Mouse (Mus musculus): ENCODE results near the gene Sertad4.

Sertad4 gene

GRCm38 (mm10) chr1:192855474-192856230 is at the start of gene Sertad4:
TSS of gene Sertad4 (minus strand) at chr1:192855756.
- DNase-seq (ENCODE audit: low spot score in 2 of 2) = peak; percentile 20 to 21

GRCm38 (mm10) chr1:192901516-192901915 is 46.0 kb upstream of the Sertad4 start:
- no peak for DNase-seq (ENCODE audit: low spot score in 2 of 2)

DNA sequence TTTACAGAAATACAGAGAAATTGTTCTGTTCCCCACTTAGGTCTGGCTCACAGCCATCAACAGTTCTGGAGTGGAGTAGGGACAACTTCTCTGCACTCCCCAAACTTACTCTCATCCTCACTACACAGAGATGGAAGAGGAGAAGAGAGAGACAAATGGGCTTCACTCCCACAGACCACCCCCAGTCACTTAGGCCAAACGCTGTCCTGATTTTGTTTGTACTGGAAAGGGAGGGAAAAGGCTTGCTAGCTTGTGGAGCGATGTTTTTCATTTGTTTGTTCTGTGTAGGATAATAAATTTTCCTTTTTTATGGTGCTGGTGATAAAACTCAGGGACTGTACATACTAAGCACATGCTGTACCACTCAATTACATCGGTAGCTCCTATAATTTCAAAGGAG is 45.4 kb upstream of the Sertad4 start:
- no peak for DNase-seq (ENCODE audit: low spot score in 2 of 2)

DNA sequence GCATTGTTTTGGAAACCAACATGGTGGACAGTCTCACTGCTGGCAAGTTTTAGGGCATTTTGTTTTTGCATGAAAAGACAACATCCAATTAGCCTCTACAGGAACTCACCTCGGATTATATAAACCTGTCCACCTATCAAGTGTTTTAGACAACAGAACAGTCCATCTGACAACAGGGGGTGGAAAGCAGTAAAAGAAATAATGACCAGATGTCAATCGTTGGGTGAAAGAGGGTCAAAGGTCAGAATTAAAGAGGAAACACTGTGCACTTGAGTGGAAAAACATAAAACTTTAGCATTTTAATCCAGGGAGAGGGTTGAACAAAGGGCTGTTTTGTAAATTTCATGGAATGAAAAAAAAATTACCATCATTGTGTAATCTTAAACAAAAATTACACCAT is 43.2 kb upstream of the Sertad4 start:
- no peak for DNase-seq (ENCODE audit: low spot score in 2 of 2)

DNA sequence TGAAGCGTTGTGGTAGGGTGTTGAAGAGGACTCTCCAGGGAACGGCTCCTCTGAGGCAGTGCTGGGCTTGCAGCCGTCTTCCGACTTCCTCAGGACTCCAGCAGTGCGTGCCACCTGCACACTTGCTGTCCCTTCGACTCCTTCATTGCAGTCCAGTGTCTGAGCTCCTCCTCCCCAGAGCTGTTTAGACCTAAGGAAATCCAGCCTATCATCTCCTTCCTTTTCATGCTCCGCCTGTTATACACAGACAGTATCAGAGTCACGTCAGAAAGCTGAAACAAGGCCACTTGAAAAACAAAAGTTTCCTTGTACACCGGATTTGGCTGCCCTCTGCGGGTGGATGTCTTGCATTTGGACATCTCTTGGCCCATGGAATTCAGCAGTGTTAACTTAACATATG is 41.7 kb upstream of the Sertad4 start:
- DNase-seq (ENCODE audit: low spot score in 2 of 2) = no peak

- no peak for DNase-seq (ENCODE audit: low spot score in 2 of 2)
Measured at GRCm38 (mm10) chr1:192896076-192896475, 40.5 kb upstream of the Sertad4 start.

DNA sequence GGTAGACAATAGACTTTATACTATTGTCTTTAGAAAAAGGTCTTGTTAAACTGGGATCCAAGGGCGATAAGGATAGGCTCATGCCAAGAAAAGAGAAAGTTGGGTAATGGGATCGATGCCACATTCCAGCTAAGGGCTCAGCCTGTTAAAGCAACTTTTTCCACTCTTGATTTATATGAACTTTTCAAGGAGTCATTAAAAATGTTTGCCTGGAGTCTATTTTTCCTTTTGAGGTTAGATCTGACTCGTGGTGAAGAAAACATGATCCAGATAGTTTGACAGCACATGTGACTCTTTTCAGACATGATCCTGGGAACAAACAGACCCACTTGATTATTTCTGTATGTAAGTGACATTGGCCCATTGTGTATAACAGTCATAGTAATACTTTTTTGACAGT is 35.2 kb upstream of the Sertad4 start:
- no peak for DNase-seq (ENCODE audit: low spot score in 2 of 2)

GRCm38 (mm10) chr1:192882617-192883295 is 27.2 kb upstream of the Sertad4 start:
- no peak for DNase-seq (ENCODE audit: low spot score in 2 of 2)

- no peak for DNase-seq (ENCODE audit: low spot score in 2 of 2)
Measured at GRCm38 (mm10) chr1:192880130-192880529, 24.6 kb upstream of the Sertad4 start.

DNA sequence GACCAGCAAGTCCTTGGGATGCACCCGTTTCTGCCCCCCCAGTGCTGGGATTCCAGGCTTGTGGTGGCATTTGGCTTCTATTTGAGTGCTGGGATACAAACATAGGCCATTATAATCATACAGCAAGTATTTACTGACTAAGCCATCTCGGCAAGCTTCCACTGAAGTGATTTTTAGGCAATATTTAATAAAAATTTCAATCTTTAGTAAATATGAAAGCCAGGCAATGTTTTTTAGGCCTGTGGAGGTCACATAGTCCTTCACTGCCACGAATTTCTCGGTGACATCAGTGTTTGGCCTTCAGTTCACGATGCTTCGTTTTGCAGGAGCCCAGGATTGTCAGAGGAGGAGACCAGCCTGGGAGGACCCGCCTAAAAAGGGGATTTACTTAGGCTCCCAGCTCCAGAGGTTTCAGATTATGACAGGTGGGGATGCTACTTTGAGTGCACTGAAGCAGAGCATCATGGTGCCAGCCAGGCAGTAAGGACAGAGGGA is 23.6 kb upstream of the Sertad4 start:
- no peak for DNase-seq (ENCODE audit: low spot score in 2 of 2)

DNA sequence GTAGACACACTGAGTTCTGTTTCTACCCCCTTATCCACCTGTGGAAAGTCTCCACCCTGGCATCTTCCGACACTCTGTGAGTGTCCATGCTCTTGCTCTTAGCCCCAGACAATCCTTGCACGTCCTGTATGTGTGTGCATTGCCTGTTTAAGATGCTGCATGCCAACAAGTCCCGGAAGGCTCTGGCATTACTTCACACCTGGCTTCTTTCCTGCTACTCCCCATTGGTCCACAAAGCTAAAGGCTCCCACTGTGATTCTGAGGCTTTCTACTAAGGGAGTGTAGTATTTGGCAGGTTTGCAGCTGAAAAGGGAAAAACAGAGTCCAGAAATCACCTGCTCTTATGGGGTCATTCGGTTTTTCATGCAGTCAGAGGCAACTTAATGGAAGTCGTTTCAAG is 17.3 kb upstream of the Sertad4 start:
- no peak for DNase-seq (ENCODE audit: low spot score in 2 of 2)

GRCm38 (mm10) chr1:192869761-192870160 is 14.2 kb upstream of the Sertad4 start:
- no peak for DNase-seq (ENCODE audit: low spot score in 2 of 2)

GRCm38 (mm10) chr1:192864440-192864839 is 8.9 kb upstream of the Sertad4 start:
- no peak for DNase-seq (ENCODE audit: low spot score in 2 of 2)

GRCm38 (mm10) chr1:192861305-192861960 is 5.9 kb upstream of the Sertad4 start:
- DNase-seq (ENCODE audit: low spot score in 2 of 2) = no peak

- DNase-seq (ENCODE audit: low spot score in 2 of 2) = no peak
Measured at GRCm38 (mm10) chr1:192860273-192860672, 4.7 kb upstream of the Sertad4 start.

DNA sequence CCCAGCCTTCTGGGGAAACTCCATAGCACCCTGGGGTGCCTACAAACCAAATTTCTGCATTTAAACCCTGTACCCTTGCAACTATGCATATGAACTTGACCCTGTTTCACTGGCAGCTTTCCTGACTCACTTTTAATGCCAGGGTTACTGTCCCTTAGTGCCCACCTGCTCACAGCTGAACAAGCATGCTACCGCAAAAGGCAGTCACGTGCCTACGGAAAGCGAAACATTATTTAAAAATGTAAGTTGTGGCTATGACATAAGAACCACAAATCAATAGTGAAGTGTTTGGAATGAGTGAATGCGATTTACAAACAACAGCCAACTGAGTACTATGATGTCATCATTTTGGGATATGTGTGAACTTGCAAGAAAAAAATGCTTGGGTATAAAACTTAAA is 2.0 kb upstream of the Sertad4 start:
- DNase-seq (ENCODE audit: low spot score in 2 of 2) = no peak

GRCm38 (mm10) chr1:192856931-192857330 is 1.4 kb upstream of the Sertad4 start:
- no peak for DNase-seq (ENCODE audit: low spot score in 2 of 2)

- no peak for DNase-seq (ENCODE audit: low spot score in 2 of 2)
Measured at GRCm38 (mm10) chr1:192856411-192856810, 855 bp upstream of the Sertad4 start.

DNA sequence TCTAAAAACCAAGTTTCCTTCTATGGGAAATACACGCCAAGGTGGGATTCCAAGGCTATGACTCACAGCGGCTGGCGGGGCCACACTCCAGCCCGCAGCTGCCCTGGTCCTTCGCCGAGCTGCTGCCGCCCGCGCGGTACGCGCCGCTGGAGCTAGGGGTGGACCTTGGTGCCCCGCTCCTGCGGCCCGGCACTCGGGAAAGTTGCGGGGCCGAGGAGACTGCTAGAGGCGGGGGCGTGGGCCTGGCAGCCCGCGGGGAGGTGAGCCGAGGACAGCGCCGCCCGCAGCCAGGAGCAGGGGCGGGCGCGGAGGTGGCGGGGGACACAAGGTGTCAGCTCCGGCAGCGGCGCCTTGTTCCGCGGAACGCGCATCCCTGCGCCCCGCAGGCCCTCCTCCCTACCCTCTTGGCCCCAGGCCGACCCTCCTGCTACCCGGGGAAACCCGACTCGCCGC is 711 bp downstream of the Sertad4 start:
- peak; percentile 18 to 34 for DNase-seq (ENCODE audit: low spot score in 2 of 2)

GRCm38 (mm10) chr1:192853988-192854818 is 1.4 kb downstream of the Sertad4 start:
- DNase-seq (ENCODE audit: low spot score in 2 of 2) = no peak

GRCm38 (mm10) chr1:192853429-192853828 is 2.1 kb downstream of the Sertad4 start:
- DNase-seq (ENCODE audit: low spot score in 2 of 2) = no peak

DNA sequence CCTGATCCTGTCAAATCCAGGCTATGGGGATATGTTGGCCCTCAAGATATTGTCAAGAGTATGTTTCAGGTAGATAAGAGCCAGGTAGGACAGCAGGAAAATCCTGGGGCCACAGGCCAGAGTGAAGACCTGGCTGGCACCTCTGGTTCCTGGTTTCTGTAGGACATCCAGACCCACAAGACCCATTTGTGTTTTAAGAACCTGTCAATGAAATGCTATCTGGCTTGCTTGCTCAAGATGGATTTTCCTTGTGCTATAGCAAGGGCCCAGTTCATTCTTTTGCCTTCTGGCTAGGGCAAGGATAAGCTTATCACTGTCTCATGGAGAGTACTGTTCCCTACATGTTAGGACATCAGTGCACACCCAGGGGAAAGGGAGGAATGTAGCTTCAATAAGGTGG is 3.5 kb downstream of the Sertad4 start:
- no peak for DNase-seq (ENCODE audit: low spot score in 2 of 2)
